Mouse (Mus musculus) lung, embryonic 14.5 days (tissue): ENCODE measurements at regions not wholly inside any gene's neighbourhood (a gene's known extent, or its start where the extent isn't known, plus 50 kb on each side); places are given as distances from the start of the nearest gene placed in this dataset.

ENCODE experiments used
- ATAC-seq: fragments of 200-750 bp; cut with Nextera tagmentation; 2 replicates; pipeline ENCODE4 v1.8.0; 2017; ENCODE audit warnings: mild to moderate bottlenecking, moderate TSS enrichment, moderate library complexity; ENCODE audit not compliant: insufficient read depth
- DNase-seq: peaks from one replicate; pipeline ENCODE4 v3.0.0-alpha.2; 2015
- H3K27ac ChIP-seq: fragments of 300-500 bp; sonication (generic); 2 replicates; pipeline ENCODE4 v1.5.1; 2014; ENCODE audit warnings: low read depth, mild to moderate bottlenecking, moderate library complexity
- H3K27me3 ChIP-seq: fragments of 300-500 bp; sonication (generic); 2 replicates; pipeline ENCODE4 v1.6.1; 2014; ENCODE audit warnings: low read length, control low read depth; ENCODE audit not compliant: insufficient read depth
- H3K36me3 ChIP-seq: fragments of 300-500 bp; sonication (generic); 2 replicates; pipeline ENCODE4 v1.6.1; 2014; ENCODE audit warnings: control low read depth; ENCODE audit not compliant: insufficient read depth
- H3K4me1 ChIP-seq: fragments of 300-500 bp; sonication (generic); 2 replicates; pipeline ENCODE4 v1.6.1; 2014; ENCODE audit warnings: antibody characterized with exemption, control low read depth; ENCODE audit not compliant: insufficient read depth
- H3K4me2 ChIP-seq: fragments of 300-500 bp; sonication (generic); 2 replicates; pipeline ENCODE4 v1.6.1; 2014; ENCODE audit warnings: mild to moderate bottlenecking
- H3K4me3 ChIP-seq: fragments of 300-500 bp; sonication (generic); 2 replicates; pipeline ENCODE4 v1.5.1; 2014; ENCODE audit warnings: low read depth, low read length
- H3K9ac ChIP-seq: fragments of 300-500 bp; sonication (generic); 2 replicates; pipeline ENCODE4 v1.6.1; 2014
- H3K9me3 ChIP-seq: fragments of 300-500 bp; sonication (generic); 2 replicates; pipeline ENCODE4 v1.6.1; 2016; ENCODE audit warnings: low read depth, low read length, control low read depth
- CTCF ChIP-seq: IDR thresholded peaks from 2 replicates; pipeline ENCODE4 v1.5.1; 2016; ENCODE audit warnings: antibody characterized with exemption, low read depth
- WGBS: fragments of 180-500 bp; shearing (Covaris S2); extraction: QIAGEN DNeasy Blood & Tissue Kit; methylation state at CpG from one replicate; pipeline ENCODE4 v1.1.7; 2014; 5-methylcytosine and 5-hydroxymethylcytosine counted together

DNA sequence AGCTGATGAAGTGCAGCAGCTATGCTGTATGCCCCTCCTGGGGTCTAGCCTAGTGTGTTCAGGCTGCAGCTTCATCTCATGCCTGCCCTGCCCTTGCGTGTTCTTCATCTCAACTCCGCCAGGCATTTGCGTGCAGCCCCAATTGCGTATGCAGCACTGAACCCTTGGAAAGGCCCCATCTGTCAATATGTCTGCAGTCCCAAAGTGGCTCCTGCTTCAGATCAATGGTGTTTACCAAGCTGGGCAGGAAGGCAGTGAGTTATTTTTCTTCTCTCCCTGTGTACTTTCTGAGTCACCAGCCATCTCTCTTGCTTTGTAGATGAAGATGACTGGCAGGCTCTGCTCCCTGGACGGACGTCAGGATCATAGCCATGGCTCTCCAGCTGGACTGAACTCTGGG, 264.5 kb downstream of the Matn1 start:
- H3K4me1 ChIP-seq: no peaks in the 10 kb centered on the region
- H3K9me3 ChIP-seq: no peaks in the 10 kb centered on the region
- no peaks in the 10 kb centered on the region for H3K27me3 ChIP-seq
- no peak overlapping the region for H3K9ac ChIP-seq
- no peak for TF ChIP-seq CTCF
- no peak overlapping the region for H3K4me3 ChIP-seq
- 49% methylated on average over 6 of the region's 6 CpGs for WGBS
- DNase-seq: no peak
- H3K36me3 ChIP-seq: no peaks in the 10 kb centered on the region
- H3K27ac ChIP-seq: no peak overlapping the region
- no peak overlapping the region for H3K4me2 ChIP-seq
- no peak for ATAC-seq

DNA sequence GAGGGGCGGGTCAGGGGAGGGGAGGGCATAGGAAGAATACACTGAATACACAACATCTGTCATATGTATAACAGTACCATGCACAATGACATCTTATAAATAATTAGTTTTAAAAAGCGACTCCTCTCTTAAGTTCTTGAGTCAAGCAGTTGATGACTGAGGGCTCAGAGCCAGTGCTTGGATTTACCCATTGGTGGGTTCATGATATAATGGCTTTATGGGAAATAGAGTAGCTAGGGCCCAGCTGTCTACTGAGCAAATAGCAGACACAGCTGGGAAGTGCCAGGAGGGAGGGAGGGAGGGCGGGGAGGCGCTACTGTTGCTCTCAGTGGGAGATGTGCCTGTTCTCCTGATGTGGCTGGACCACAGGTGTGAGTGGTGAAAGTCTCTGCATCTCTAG, 268.5 kb downstream of the Matn1 start:
- 50% methylated on average over 4 of the region's 4 CpGs for WGBS
- Histone ChIP-seq H3K36me3 (no peaks in the 10 kb centered on the region), H3K9me3 (no peaks in the 10 kb centered on the region), H3K9ac (no peak overlapping the region), H3K27ac (no peak overlapping the region), H3K4me2 (no peak overlapping the region), H3K27me3 (no peaks in the 10 kb centered on the region), H3K4me3 (no peak overlapping the region), H3K4me1 (no peaks in the 10 kb centered on the region)
- no peak for TF ChIP-seq CTCF
- DNase-seq (no peak), ATAC-seq (no peak)

DNA sequence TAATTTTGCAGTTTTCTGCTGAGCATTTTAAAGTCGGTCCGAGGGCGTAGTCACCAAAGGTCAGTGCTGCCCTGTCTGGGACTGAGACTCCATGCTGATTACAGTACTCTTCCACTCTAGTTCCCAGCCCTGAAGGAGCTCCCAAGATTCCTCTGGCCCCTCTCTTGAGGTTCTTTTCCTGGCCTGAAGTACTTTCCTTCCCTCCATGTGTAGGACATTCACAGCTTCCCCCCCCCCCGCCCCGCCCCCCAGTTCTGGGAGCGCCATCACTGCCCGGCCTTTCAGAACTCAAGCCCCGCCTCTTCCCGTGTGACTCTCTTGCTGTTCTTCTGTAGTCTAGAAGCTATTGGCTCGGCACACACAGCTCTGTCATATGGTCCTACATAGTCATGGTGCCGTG, 271.5 kb downstream of the Matn1 start:
- WGBS: 71% methylated on average over 11 of the region's 11 CpGs

DNA sequence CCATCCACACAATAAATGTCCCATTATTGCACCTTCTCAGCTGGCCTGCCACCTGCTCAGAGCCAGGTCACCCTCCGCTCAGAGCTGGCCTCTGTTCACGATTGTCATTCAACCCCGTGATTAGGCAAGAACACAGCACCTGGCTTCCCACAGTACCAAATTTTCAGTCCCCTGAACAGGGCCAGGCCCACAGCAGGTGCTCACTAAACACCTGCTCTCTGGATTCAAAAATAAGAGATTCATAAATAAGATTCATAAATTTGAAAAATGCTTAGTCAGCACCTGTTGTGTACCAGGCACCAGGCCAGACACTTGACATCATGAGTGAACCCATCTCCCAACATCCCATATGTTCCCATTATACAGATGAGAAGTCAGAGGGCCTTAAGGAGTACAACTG, 272.2 kb downstream of the Matn1 start:
- H3K4me1 ChIP-seq: no peaks in the 10 kb centered on the region
- H3K4me2 ChIP-seq: no peak overlapping the region
- ATAC-seq (no peak), DNase-seq (no peak)
- 87% methylated on average over 3 of the region's 3 CpGs for WGBS
- no peak overlapping the region for H3K27ac ChIP-seq
- no peak overlapping the region for H3K4me3 ChIP-seq
- no peaks in the 10 kb centered on the region for H3K36me3 ChIP-seq
- no peak overlapping the region for H3K9ac ChIP-seq
- no peaks in the 10 kb centered on the region for H3K9me3 ChIP-seq
- no peak for TF ChIP-seq CTCF
- H3K27me3 ChIP-seq: no peaks in the 10 kb centered on the region

More for the DNA sequence above, 271.5 kb downstream of the Matn1 start:
- H3K4me2 ChIP-seq: no peak overlapping the region
- H3K27ac ChIP-seq: no peak overlapping the region
- no peak for ATAC-seq
- H3K4me1 ChIP-seq: no peaks in the 10 kb centered on the region
- H3K4me3 ChIP-seq: no peak overlapping the region
- no peak for DNase-seq
- no peak for TF ChIP-seq CTCF
- H3K9ac ChIP-seq: no peak overlapping the region
- no peaks in the 10 kb centered on the region for H3K27me3 ChIP-seq
- H3K9me3 ChIP-seq: no peaks in the 10 kb centered on the region
- no peaks in the 10 kb centered on the region for H3K36me3 ChIP-seq

DNA sequence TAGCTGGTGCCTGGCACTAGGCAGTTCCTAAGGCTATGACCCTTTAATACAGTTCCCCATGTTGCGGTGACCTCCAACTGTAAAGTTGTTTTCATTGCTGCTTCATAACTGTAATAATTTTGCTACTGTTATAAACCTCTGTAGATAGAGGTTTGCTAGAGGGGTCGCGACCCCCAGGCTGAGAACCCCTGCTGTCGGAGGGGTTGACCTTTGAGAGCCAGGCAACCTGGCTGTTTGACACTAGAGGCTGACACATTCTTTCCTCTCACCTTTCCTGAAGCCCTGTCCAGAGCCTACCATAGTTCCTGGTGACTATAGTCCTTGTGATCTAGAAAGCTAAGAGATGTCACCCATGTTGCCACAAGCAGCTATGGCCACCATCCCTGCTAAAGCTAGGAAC, 272.9 kb downstream of the Matn1 start:
- no peak overlapping the region for H3K27ac ChIP-seq
- DNase-seq: no peak
- H3K4me2 ChIP-seq: no peak overlapping the region
- H3K27me3 ChIP-seq: no peaks in the 10 kb centered on the region
- no peak for ATAC-seq
- no peak overlapping the region for H3K4me3 ChIP-seq
- no peak for TF ChIP-seq CTCF
- H3K9ac ChIP-seq: no peak overlapping the region
- 75% methylated on average over 4 of the region's 4 CpGs for WGBS
- H3K4me1 ChIP-seq: no peaks in the 10 kb centered on the region
- no peaks in the 10 kb centered on the region for H3K9me3 ChIP-seq
- H3K36me3 ChIP-seq: no peaks in the 10 kb centered on the region

DNA sequence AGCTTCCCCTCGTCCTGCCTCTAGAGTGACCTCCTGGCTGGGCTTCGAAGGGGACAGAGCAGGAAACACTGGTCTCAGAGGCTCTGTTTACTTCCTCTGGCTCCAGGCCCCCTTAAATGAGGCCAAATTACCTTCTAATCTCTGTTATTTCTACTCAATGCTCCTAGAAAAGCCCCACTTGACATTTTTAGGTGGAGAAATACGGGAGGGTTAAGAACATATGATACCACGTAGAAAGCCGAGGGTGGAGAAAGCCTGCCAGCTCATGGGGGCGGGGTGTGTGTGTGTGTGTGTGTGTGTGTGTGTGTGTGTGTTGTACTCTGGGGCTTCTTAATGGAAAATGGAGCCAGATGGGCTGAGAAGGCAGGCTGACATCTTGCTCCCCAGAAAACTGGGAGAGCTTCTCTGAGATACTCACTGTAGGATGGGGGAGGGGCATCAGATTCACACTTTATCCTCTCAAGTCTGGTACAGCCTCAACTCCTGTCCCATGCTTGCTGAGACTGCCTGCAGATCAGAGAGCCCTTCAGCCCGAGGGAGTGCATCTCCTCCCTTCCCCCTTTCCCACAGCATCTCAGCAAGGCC, 273.5 kb downstream of the Matn1 start:
- TF ChIP-seq CTCF: no peak
- Histone ChIP-seq H3K4me3 (no peak overlapping the region), H3K4me1 (no peaks in the 10 kb centered on the region), H3K36me3 (no peaks in the 10 kb centered on the region), H3K27ac (no peak overlapping the region), H3K27me3 (no peaks in the 10 kb centered on the region), H3K4me2 (no peak overlapping the region), H3K9me3 (no peaks in the 10 kb centered on the region), H3K9ac (no peak overlapping the region)
- DNase-seq (no peak), ATAC-seq (no peak)
- WGBS: 22% methylated on average over 7 of the region's 7 CpGs

DNA sequence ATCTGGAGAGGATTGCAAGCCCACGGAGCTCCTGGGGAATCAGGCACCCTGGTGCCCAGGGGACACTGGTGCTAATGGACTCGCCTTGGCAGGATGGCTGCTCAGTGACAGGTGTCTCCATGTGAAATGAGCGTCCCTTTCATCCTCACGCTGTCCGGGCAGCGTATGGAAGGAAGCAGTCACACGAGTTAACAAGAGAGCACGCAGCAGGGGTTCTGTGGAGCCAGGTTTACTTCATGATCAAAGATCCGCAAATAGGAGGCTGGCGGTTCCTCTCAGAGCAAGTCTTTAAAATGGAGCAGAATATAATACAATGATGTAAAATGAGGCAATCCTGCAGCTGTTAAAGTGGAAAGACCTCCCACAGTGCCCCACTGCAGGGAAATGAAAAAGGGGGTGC, 276.8 kb downstream of the Matn1 start:
- Histone ChIP-seq H3K4me2 (no peak overlapping the region), H3K27me3 (no peaks in the 10 kb centered on the region), H3K9ac (no peak overlapping the region), H3K9me3 (no peaks in the 10 kb centered on the region), H3K27ac (no peak overlapping the region), H3K36me3 (no peaks in the 10 kb centered on the region), H3K4me1 (no peaks in the 10 kb centered on the region), H3K4me3 (no peak overlapping the region)
- DNase-seq (no peak), ATAC-seq (no peak)
- 80% methylated on average over 10 of the region's 10 CpGs for WGBS
- no peak for TF ChIP-seq CTCF

DNA sequence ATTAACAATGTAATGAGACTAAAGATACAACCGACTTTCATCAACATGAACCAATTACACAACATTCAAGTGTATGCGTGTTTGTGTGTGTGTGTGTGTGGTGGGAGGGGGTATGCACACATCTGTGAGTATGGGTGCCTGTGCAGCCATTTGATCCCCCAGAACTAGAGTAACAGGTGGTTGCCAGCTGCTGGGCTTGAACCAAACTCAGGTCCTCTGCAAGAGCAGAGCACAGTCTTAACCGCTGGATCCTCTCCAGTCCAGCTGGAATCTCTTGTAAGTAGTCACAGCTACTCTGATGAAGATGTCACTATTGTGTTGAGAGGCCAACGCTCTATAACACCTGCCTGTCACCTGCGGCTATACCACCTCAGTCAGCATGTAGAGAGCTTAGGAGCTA, 286.2 kb downstream of the Matn1 start:
- Histone ChIP-seq H3K27me3 (no peaks in the 10 kb centered on the region), H3K9ac (no peak overlapping the region), H3K4me3 (no peak overlapping the region), H3K4me2 (no peak overlapping the region), H3K4me1 (no peaks in the 10 kb centered on the region), H3K36me3 (no peaks in the 10 kb centered on the region), H3K27ac (no peak overlapping the region), H3K9me3 (no peaks in the 10 kb centered on the region)
- WGBS: 86% methylated on average over 5 of the region's 5 CpGs
- TF ChIP-seq CTCF: no peak
- DNase-seq (no peak), ATAC-seq (no peak)
